Mouse (Mus musculus) frontal cortex, postnatal 25 days (tissue): Measurements from ENCODE around the gene Rpl3l.
"Not testable (repeated sequence)": the region's sequence is repeated elsewhere in the genome, so short reads cannot be mapped to it uniquely, and the experiment has no call there.

Experiments used
- DNase-seq, 2 experiments: peaks; one replicate each; pipeline ENCODE4 v3.0.0; 2022; ENCODE audit warnings: low spot score in 2 of 2

Rpl3l gene

DNA sequence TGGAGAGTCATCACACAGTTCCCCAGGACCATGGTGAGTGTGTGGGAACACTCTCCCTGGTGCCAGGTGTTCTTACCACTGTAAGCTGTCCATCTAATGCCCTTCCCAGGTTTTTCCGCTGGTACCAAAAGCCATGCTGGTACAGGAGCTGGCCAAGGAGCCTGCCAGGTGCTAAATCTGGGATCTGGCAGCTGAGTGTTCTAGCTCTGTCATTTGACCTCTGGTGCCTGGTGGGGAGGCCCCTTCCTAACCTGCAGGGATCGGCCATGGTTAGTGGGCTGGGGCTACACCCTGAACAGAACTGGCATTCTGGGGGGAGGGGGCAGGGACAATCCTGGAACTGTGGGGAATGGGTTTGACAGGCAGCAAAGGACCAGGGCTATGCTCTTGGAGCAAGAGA, at the start of gene Rpl3l:
Gene Rpl3l, plus strand, starts transcription at position 203 of the 400 bp plus-strand sequence.
- DNase-seq = no peak

DNA sequence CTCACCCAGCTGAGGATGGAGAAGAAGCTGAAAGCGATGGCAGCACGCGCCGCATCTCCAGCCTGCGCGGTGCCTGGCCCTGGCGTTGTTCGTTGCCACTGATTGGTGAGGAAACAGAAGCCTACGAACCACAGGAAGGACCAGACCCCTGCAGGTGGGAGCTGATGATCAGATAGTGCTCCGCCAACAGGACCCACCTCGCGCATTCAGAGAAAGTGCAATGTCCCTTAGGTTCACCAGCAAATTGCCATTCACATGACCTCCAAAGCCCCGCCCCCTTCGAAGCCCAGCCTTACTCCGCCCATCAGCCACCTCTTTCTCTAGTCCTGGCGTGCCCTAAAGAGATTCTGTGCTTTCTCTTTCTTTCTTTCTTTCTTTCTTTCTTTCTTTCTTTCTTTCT, 41.1 kb upstream of the Rpl3l start:
- DNase-seq = no peak

DNA sequence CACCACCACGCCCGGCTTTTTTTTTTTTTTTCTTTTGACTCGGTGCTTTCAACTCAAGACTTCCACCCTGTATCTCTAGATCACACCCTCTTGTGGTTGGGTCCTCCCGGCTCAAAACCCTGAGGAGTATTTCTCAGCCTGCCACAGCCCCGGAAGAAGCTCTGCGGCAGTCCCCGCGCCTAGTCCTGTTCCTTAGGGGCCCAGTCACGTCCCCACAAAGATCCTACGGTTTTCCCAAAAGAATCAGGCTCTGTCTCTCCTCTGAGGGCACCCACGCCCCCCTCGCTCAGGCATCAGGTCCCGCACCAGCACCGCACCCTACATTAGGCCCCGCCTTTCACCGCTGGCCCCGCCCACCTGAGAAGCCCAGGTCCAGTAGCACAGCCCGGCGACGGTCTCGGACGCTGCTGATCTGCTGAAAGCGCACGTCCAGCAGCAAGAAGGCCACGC, 40.4 kb upstream of the Rpl3l start:
- DNase-seq = no peak

DNA sequence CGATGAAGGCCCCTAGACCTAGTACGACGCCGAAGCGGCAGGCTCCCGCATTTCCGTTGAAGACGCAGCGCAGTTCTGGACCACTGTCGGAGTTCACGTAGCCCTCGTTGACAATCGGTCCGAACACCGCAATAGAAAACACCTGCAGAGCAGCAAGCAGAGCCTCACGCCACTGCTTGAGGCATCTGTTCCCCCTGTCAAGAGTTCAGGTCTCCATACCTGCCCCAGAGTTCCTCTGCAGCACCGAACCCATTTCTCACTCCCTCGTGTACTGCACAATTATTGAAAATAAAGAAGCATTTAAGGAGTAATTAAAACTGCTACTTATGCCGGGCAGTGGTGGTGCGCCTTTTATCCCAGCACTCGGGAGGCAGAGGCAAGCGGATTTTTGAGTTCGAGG, 40.0 kb upstream of the Rpl3l start:
- DNase-seq = no peak

DNA sequence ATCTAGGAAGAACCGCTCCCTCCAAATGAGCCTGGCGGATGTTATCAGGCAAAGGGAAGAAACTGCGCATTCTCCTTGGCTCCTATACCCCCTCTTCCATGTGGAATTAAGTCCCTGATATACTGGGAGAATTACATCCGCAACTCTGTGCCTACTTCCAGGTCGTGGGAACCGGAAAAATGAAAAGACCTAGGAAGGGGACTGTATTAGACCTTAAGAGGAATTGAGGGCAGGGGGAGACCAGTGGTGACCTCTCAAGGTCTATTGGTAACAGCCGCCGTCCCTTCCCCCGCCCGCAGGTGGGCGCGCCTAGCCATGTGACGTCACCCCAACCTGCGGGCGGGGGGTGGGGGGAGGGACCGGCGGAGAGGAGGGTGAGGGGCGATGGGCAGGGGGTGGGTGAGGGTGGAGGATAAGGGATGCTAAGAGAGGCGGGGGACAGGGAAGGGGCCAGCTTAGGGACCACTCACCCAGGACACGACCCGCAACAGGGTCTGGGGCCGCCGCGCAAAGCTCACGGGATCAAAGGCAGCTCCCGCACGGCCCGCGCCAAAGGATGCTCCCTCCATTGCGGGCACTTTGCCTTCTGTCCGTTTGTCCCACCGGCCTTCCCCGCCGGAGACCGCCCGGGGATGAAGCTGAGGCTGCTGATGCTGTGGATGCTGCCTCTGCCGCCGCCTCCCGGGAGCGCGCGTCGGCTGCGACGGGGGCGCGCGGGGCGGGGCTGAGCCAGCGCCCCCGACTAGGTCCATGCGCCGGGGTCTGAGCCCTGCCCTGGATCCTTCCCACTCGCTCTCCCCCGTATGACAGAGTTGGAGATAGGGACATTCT, 38.2 kb upstream of the Rpl3l start, which contains the start of gene Syngr3:
Gene Syngr3, minus strand, starts transcription at position 705 of the 831 bp plus-strand sequence.
- DNase-seq = peak in 1 of 2 experiments; percentile 34

DNA sequence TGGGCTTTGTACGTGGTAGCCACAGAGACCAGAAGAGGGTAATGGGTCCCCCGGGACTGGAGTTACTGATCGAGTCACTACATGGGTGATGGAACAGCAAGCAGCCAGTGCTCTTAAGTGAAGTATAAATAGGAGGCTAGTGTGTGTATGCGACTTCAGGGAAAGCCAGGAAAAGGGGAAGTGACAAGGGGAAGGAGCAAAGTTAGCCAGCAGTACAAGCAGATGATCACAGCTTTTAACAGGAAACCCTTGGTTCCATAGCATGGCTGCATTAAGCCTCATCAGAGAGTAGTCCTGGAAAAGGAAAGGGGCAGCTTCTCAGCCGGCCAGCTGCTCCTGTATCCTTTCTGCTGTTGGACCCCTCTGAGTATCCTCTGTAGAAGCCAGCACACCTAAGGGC, 35.2 kb upstream of the Rpl3l start:
- DNase-seq = no peak

DNA sequence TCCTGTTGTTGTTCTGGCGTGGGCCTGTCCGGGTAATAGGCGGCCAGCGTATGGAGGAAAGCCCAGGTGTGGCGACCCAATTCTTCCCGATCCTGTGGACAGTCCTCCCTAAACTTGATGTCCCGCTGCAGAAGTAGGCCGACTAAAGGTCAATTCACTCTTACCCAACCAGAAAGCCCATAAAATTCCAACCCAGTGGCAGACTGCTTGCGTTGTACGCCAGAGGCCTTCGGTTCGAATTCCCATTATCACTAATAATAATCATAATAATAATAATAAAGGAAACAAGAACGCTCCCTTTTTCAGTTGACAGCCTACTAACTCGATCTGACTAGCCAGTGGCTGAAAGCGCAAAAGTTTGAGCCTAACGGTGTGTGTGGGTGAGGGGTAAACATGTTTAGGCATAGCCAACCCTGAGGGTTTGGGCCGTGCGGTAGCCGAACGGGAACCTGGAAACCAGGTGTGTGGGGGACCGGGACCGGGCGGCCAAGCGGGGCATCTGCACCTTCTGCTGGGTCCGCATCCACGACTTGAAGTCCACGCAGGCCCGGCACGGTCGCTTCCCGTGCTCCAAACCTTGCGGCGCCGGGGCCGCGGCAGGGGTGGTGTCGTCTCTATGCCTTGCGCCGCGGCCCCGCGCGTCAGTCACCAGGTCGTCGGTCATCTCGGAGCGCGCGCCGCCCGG, 32.2 kb upstream of the Rpl3l start:
- DNase-seq = no peak

DNA sequence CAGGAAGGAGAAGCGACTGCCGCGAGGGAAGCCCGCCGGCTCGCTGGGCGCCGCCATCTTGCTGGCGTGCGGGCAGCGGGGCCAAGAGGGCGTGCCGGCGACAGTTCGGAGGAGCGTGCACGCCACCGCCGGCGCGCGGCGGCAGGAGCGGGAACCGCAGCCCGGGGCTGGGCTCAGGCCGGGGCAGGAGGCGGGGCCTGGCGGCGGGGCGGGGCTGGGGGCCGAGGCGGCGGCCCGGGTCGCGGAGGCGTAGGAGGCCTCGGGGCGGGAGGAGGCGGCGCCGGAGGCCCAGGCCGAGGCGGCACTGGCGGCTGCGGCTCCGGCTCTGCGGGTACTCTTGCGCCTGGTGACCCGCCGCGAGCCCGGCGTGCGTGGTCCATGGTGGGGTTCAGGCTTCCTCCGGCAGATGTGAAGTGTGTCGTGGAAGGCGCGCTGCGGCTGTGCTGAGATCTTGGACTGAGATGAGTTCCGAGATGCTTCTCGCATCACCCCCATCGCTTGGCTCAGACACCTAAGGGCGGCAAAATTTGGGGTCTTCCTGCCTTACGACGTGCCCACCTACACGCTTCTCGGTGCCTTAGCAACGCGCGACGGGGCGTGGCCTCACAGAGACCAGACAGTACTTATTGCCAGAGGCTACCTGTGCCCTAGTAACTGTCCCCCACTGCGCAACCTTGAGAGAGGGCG, 31.5 kb upstream of the Rpl3l start, which contains the start of the genes Gfer and Noxo1:
Gene Gfer, minus strand, starts transcription at position 146 of the 687 bp plus-strand sequence.
Gene Noxo1, plus strand, starts transcription at position 224 of the 687 bp plus-strand sequence.
- peak; percentile 52 to 67 for DNase-seq

DNA sequence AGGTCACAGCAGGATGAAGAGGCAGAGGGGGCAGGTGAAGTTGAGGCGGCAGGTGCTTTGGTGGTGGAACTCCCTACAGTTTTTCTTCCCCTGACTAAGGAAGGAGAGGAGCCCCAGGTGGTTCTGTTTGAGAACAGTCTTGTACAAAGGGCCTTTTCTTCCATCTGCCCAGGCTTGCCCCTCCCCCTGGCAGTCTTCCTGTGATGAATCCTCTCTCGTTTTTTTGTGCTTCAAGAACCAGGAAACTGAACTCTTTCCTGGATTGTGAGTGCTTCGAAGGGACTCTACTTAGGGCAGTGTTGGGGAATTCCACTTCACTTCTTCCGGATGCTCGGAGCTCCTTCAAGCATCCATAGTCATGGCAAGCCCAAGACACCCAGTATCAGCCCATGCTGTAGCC, 29.6 kb upstream of the Rpl3l start:
- DNase-seq = no peak

DNA sequence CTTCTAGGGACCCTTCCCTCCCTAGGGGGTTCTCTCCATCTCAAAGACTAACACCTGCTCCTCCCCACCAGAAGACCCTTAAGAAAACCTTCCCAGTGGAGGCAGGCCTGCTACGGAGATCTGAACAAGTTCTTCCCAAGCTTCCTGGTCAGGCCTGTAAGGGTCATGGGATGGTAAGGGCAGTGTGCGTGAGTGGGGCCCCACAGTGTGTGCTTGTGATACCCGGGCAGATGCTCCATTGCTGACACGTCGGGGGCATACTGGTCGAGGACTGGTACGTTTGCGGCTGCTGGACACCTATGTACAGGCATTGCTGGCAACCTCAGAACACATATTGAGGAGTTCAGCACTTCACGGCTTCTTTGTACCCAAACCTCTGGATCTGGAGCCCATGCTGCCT, 28.9 kb upstream of the Rpl3l start:
- DNase-seq = no peak

DNA sequence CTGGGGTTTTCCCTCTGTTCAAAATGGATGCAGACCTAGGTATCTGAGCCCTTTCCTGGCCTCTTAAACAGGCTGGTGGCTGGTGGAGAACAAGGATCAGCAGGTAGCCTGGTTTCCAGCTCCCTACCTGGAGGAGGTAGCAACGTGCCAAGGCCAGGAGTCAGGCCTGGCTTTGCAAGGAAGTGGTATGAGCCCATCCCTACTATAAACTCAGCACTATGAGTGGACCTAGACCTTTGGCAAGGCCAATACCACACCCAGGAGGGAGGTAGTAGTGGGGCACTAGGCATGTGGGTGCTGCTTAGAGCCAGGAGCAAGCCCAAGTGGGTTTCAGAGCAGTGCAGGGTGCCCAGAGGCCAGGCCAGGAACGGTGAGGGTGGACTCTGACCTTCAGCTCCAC, 28.1 kb upstream of the Rpl3l start:
- DNase-seq = no peak

DNA sequence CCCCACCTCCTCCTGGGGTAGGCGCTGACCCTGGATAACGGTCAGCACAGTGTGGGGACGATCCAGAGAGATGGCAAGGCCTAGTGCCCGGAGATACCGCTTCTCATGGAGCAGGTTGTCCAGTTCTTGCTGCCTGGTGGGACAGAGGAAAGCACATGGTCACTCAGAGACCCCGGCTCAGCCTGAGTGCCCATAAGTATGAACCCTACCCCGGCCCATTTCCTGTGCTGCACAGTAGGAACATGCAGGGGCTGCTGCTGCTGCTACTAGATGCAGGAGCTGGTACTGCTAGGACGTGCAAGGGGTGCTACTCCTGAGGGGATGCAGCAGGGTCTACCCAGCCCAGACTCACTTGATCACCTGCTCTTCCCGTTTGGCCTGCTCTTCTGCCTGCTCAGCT, 26.4 kb upstream of the Rpl3l start:
- no peak for DNase-seq

DNA sequence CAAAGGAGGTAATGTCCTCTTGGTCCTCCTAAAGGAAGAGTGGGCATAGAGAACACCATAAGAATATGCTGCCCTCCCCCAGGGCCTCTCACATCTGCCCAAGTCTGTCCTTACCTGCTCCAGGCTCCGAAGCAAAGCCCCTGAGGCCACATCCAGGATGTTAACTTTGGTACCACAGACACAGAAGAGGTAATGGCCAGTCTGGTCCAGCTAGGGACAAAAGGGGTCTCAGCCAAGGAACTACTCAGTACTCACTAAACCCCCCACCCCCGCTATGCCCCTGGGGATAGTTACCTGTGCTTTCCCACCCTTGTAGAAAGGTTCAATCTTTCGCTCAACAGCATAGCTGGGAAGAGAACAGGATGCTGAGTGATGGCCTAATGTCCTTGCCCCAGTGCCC, 21.8 kb upstream of the Rpl3l start:
- DNase-seq = no peak

DNA sequence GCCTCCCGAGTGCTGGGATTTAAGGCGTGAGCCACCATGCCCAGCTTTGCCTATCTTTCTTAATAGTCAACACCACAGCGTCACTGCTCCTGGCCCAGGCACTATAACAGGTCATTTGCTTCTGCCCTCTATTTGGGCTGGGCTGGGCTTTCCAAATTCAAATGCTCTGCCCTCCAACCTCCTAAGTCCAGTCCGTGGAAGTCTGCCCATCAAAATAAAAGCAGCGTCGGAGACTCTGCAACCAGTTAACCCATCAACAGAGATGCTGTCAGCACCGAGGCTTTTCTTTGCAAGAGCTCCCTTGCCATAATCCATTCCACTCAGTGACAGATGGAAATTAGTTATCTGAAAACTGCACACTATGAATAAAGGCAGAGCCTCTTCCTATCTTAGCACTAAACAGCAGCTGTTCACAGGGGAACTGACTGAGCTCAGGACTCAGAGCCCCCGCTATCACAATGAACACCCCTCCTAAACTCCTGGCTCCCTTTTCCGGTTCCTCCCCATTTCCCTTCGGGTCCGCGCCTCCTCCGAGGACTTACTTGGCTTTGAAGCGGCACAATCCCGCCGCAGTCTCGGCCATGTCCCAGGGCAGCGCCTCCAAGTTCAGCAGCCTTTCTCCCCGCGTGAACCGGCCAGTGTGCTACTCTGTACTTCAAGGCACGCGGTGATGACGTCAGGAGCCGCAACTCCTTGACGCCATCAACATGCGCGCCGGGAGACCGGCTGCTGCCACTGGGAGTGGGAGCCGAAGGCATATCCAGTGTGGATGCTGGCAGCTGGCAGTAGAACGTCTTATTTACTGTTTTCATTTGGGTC, 20.4 kb upstream of the Rpl3l start, which contains the start of gene Tbl3:
Gene Tbl3, minus strand, starts transcription at position 679 of the 819 bp plus-strand sequence.
- peak; percentile 93 to 95 for DNase-seq

DNA sequence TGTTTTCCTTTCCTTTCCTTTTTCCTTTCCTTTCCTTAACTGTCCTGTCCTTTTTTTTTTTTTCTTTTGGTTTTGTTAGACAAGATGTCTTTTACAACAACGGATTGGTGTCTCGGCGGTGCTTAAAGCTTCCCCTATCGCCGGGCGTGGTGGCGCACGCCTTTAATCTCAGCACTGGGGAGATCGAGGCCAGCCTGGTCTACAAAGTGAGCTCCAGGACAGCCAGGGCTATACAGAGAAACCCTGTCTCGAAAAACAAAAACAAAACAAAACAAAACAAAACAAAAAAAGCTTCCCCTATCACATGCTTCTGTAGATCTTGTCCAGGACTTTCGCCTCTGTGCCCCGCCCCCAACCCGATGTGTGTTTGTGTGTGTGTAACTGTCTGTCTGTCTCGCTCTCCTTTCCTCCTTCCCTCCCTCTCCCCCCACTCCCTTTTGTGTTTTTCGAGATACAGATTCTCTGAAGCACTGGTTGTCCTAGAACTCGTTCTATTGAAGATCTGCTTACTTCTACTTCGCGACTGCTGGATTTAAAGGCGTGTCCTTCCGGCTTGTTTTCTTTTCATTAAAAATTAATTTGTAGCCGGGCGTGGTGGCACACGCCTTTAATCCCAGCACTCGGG, 19.7 kb upstream of the Rpl3l start:
- DNase-seq = no peak

DNA sequence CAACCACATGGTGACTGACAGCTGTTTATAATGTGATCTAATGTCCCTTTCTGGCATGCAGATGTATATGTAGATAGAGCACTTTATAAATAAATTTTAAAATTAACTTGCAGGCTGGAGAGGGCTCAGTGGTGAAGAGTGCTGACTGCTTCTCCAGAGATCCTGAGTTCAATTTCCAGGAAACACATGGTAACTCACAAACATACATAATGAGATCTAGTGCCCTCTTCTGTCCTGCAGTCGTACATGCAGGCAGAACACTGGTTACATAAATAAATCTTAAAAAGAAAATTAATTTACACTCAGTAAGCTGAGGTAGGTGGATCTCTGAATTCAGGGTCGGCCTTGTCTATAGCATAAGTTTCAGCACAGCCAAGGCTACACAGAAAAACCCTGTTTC, 19.0 kb upstream of the Rpl3l start:
- no peak for DNase-seq

DNA sequence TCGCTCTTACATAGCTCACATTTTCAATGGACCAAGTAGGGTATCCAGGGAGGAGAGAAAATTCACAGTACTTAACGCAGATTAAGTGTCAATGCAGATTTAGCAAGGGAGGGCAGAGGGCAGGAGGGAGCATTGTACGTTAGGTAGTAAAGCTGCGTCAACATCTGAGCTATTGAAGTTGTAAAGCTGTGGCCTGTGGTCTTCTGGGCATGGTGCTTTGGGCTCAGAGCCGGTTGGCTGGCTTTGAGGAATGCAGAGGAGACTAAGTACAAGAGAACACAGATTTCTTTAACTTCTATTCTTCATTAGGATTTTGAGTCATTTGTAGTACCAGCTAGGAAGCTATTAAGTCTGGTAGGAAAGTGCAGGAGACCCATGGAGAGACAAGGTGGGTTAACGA, 12.1 kb upstream of the Rpl3l start:
- no peak for DNase-seq

DNA sequence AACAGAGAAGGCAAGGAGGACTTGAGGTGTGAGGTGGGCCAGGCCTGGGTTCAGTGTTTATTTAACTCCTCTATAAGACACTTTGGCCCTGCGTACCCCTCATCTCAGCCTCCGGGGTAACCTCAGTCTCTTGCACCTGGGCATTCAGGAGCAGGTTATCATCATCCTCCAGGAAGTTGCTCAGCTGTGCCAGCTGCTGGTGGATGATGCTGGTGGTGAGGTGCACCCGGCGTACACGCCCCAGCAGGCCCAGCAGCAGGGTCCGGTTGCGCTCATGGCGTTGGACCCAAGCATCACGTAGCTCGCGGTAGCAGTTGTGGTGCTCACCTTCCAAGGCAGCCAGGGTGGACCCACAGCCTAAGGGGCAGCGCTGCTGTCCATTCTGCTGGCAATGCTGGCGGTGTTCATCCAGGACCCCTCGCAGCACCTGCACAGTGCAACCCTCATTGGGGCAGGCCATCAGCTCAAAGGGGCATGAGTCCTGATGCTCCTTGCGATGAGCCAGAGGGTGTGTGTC, 11.4 kb upstream of the Rpl3l start:
- no peak for DNase-seq

DNA sequence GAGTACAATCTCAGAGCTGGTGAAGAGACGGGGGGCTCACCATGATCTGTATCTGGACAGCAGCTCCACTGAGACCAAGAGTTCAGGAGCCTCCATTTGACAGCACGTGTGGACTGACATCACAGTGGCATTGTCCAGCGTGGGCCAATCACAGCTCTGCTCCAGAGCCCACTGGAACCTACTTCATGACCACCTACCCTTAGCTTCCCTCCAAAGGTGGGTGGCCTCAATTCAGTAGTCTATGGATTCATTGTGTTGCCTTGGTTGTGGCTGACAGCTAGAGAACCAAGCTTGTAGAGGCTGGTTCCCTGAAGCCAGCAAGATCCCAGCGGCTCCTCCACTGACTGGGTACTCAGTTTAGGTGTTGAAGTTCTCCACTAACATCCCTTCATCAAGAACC, 9.7 kb upstream of the Rpl3l start, which contains the start of the genes Rnf151 and Rps2:
Gene Rnf151, minus strand, starts transcription at position 121 of the 400 bp plus-strand sequence.
Gene Rps2, plus strand, starts transcription at position 174 of the 400 bp plus-strand sequence.
- no peak for DNase-seq

DNA sequence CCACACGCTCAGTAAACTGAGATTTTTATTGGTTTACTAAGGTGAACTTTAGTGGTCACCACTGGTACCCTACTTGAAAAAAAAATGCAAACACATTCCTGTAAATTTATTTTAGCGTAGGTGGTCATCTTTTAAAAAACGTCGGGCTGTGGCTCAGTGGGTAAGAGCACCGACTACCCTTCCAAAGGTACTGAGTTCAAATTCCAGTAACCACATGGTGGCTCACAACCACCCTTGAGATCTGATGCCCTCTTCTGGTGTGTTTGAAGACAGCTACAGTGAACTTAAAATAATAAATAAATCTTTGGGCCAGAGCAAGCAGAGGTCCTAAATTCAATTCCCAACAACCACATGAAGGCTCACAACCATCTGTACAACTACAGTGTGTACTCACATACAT, 8.7 kb upstream of the Rpl3l start:
- not testable (repeated sequence) for DNase-seq
